Mouse (Mus musculus) limb, embryonic 15.5 days (tissue): ENCODE data around the gene Lix1l. TPM values are rescaled to one million over a fixed set of nuclear protein-coding genes. Genes with fewer than 3 reads are reported as not detected.
"Not testable (repeated sequence)": the region's sequence is repeated elsewhere in the genome, so short reads cannot be mapped to it uniquely, and the experiment has no call there.

ENCODE experiments used
- ATAC-seq: fragments of 200-750 bp; cut with Nextera tagmentation; 2 replicates; pipeline ENCODE4 v1.8.0; 2017; ENCODE audit warnings: low read depth, moderate TSS enrichment; ENCODE audit not compliant: insufficient number of reproducible peaks, low FRiP score, low TSS enrichment
- H3K27ac ChIP-seq: fragments of 300-500 bp; sonication (generic); 2 replicates; pipeline ENCODE4 v1.5.1; 2015; ENCODE audit warnings: moderate library complexity, mild to moderate bottlenecking, inconsistent platforms
- H3K27me3 ChIP-seq: fragments of 300-500 bp; sonication (generic); 2 replicates; pipeline ENCODE4 v1.6.1; 2015; ENCODE audit warnings: inconsistent platforms
- H3K36me3 ChIP-seq: fragments of 300-500 bp; sonication (generic); 2 replicates; pipeline ENCODE4 v1.6.1; 2015; ENCODE audit warnings: inconsistent platforms
- H3K4me1 ChIP-seq: fragments of 300-500 bp; sonication (generic); 2 replicates; pipeline ENCODE4 v1.6.1; 2015; ENCODE audit warnings: inconsistent platforms
- H3K4me2 ChIP-seq: fragments of 300-500 bp; sonication (generic); 2 replicates; pipeline ENCODE4 v1.6.1; 2015; ENCODE audit warnings: mild to moderate bottlenecking, inconsistent platforms
- H3K4me3 ChIP-seq: fragments of 300-500 bp; sonication (generic); 2 replicates; pipeline ENCODE4 v1.5.1; 2015; ENCODE audit warnings: mild to moderate bottlenecking, inconsistent platforms
- H3K9ac ChIP-seq: fragments of 300-500 bp; sonication (generic); 2 replicates; pipeline ENCODE4 v1.6.1; 2015; ENCODE audit warnings: inconsistent platforms
- H3K9me3 ChIP-seq: fragments of 300-500 bp; sonication (generic); 2 replicates; pipeline ENCODE4 v1.6.1; 2016; ENCODE audit warnings: inconsistent platforms
- WGBS: fragments of 180-500 bp; shearing (Covaris S2); methylation state at CpG from one replicate; pipeline ENCODE4 v1.1.7; 2015; 5-methylcytosine and 5-hydroxymethylcytosine counted together
- polyA plus RNA-seq: library from polyadenylated mRNA; unstranded; fragments of >200 nt; fragmentation: Nextera tagmentation; extraction: Ambion mirVana; gene quantifications from 2 replicates; pipeline ENCODE4 v1.2.1, GENCODE M21; 2015

Lix1l gene
- polyA plus RNA-seq, 1 experiment from 2014 or later, result 9.4 TPM

GRCm38 (mm10) chr3:96647365-96647764 is 46.4 kb downstream of the Lix1l start:
- Histone ChIP-seq H3K36me3 (peaks cover 44% of the 10 kb centered on the region), H3K27ac (no peak overlapping the region), H3K9ac (no peak overlapping the region), H3K4me3 (no peak overlapping the region), H3K4me1 (0 out of 2 replicates have a peak, but pooled peaks cover 4% of the 10 kb centered on the region), H3K27me3 (no peaks in the 10 kb centered on the region), H3K4me2 (no peak overlapping the region), H3K9me3 (no peaks in the 10 kb centered on the region)
- WGBS, result 87% methylated on average over 3 of the region's 3 CpGs
- no peak for ATAC-seq

DNA sequence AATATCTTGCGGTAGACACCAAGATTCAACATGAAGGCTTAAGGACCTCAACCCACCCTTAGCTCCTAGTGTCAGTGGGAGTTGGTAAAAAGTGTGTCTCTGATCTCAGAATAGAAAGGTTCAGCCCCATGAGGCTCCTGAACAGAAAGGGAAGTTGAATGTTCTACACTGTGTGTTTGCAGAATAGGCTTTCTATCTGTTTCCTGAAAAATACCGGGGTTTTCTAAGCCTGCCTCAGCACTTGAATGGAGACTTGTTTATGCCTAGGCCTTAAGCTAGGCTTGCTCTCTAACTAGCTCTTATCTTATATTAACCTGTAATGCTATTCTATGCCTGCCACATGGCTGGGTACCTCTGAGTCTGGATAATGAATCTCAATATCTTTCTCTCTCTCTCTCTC is 60.0 kb downstream of the Lix1l start:
- no peaks in the 10 kb centered on the region for H3K27me3 ChIP-seq
- no peaks in the 10 kb centered on the region for H3K9me3 ChIP-seq
- no peak for ATAC-seq
- H3K36me3 ChIP-seq, result peaks cover 23% of the 10 kb centered on the region; the same call in 1 of the 2 replicates
- no peak overlapping the region for H3K27ac ChIP-seq
- peaks cover 19% of the 10 kb centered on the region for H3K4me1 ChIP-seq
- H3K4me2 ChIP-seq, result no peak overlapping the region
- no peak overlapping the region for H3K4me3 ChIP-seq
- 81% methylated on average over 2 of the region's 2 CpGs for WGBS
- no peak overlapping the region for H3K9ac ChIP-seq

DNA sequence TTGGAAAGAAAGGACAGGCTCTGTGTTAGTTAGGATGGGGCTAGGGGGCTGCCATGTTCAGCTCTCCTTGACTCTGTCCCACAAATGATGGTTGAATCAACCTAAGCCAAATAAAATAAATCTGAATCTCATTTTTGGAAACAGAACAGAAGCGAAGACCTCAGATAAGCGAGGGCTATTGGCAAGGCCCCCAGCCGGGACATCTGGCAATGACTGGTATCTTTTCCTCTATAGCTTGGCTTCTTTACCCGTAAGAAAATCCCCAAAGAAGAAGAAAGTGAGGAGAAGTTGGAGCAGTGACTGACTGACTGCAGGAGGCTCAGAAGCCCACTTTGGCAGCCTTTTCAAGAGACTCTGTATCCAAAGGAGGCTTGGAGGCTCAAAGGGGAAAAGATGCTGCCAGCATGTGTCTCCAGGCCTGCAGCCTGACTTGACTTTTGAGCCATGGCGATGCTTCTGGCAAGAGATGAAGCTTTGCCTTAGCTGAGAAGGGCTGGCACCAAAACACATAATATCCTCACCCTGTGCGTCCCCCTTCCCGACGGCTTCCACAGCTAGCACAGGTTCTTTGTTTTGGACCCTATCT is 61.9 kb downstream of the Lix1l start:
- H3K4me2 ChIP-seq, result peak overlapping the region; percentile 49
- peaks cover 6% of the 10 kb centered on the region; the same call in 1 of the 2 replicates for H3K36me3 ChIP-seq
- 32% methylated on average over 8 of the region's 8 CpGs for WGBS
- ATAC-seq, result no peak
- no peaks in the 10 kb centered on the region for H3K9me3 ChIP-seq
- H3K4me3 ChIP-seq, result peak overlapping the region; percentile 12; the same call in 1 of the 2 replicates
- no peak overlapping the region for H3K9ac ChIP-seq
- H3K27ac ChIP-seq, result peak overlapping the region; percentile 90
- peaks cover 19% of the 10 kb centered on the region for H3K4me1 ChIP-seq
- no peaks in the 10 kb centered on the region for H3K27me3 ChIP-seq

- ATAC-seq, result peak; percentile 91
- H3K4me1 ChIP-seq, result peaks cover 19% of the 10 kb centered on the region
- 5% methylated on average over 18 of the region's 18 CpGs for WGBS
- H3K9ac ChIP-seq, result no peak overlapping the region
- peak overlapping the region; percentile 49 for H3K4me2 ChIP-seq
- H3K4me3 ChIP-seq, result peak overlapping the region; percentile 30
- H3K36me3 ChIP-seq, result peaks cover 3% of the 10 kb centered on the region; the same call in 1 of the 2 replicates
- H3K27ac ChIP-seq, result peak overlapping the region; percentile 90
- no peaks in the 10 kb centered on the region for H3K27me3 ChIP-seq
- H3K9me3 ChIP-seq, result no peaks in the 10 kb centered on the region
These were observed 62.7 kb downstream of the Lix1l start for GRCm38 (mm10) chr3:96663432-96664239.

DNA sequence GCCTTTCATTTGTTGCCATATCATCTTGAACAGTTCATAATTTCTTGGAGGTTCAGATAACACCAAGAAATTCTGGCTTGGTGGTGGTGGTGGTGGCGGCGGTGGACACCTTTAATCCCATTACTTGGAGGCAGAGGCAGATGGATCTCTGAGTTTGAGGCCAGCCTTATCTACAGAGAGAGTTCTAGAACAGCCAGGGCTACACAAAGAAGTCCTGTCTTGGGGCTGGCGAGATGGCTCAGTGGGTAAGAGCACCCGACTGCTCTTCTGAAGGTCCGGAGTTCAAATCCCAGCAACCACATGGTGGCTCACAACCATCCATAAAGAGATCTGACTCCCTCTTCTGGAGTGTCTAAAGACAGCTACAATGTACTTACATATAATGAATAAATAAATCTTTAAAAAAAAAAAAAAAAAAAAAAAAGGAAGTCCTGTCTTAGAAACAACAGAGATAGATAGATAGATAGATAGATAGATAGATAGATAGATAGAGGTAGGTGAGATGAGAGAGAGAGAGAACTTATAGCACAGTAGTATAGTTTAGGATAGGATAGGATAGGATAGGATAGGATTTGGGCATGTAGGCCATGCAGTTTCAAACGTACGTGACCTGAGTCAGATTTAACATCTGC is 64.9 kb downstream of the Lix1l start:
- not testable (repeated sequence) for H3K9ac ChIP-seq, H3K27ac ChIP-seq, ATAC-seq, H3K9me3 ChIP-seq, H3K36me3 ChIP-seq, H3K27me3 ChIP-seq, H3K4me2 ChIP-seq, H3K4me3 ChIP-seq
- H3K4me1 ChIP-seq, result peaks cover 26% of the 10 kb centered on the region
- 89% methylated on average over 7 of the region's 7 CpGs for WGBS

DNA sequence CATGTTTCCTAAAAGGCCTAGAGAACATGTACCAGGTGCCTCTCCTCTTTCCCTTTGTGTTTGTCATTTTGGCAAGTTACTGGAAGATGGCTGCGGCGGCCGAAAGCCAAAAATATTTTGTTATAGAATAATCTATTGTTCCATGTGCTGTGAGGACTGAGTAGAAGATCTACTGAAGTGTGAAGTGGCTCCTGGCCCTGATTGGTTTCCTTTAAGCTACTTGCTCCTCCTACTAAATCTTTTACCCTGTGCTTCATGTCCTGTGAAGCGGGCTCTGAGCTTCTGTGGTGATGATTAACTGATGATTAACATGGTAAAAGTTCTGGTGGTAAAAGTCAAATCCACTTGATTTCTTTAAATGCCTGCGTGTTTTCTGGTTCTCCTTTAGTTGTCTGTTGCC is 66.0 kb downstream of the Lix1l start:
- H3K4me2 ChIP-seq, result no peak overlapping the region
- no peak overlapping the region for H3K9ac ChIP-seq
- H3K36me3 ChIP-seq, result no peaks in the 10 kb centered on the region
- no peak for ATAC-seq
- H3K27ac ChIP-seq, result no peak overlapping the region
- peaks cover 28% of the 10 kb centered on the region for H3K4me1 ChIP-seq
- no peaks in the 10 kb centered on the region for H3K9me3 ChIP-seq
- 90% methylated on average over 5 of the region's 5 CpGs for WGBS
- H3K27me3 ChIP-seq, result no peaks in the 10 kb centered on the region
- no peak overlapping the region for H3K4me3 ChIP-seq

GRCm38 (mm10) chr3:96667316-96667715 is 66.4 kb downstream of the Lix1l start:
- Histone ChIP-seq H3K36me3 (no peaks in the 10 kb centered on the region), H3K27ac (no peak overlapping the region), H3K4me1 (peaks cover 27% of the 10 kb centered on the region), H3K9ac (no peak overlapping the region), H3K9me3 (no peaks in the 10 kb centered on the region), H3K27me3 (no peaks in the 10 kb centered on the region), H3K4me3 (no peak overlapping the region), H3K4me2 (no peak overlapping the region)
- ATAC-seq, result no peak
- 32% methylated on average over 1 of the region's 1 CpGs for WGBS

DNA sequence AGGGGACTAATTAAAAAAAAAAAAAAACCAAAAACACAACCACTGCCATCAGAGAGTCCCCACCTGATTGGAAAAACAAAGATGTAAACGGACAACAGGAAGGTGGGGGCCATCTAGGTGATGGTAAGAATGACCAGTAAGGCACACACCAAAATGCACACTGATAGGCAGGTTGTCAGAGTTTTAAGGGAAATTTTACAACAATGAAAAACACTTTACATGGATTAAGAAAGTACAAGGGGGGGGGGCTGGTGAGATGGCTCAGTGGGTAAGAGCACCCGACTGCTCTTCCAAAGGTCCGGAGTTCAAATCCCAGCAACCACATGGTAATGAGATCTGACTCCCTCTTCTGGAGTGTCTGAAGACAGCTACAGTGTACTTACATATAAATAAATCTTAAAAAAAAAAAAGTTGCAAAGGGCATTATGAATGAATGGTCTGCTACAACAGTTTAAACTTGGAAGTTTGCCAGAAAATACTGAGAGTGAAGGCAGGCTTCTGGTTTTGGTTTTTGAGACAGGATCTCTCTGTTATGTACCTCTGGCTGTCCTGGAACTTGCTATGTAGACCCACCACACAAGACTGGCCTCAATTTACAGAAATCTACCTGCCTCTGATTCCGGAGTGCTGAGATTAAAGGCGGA is 67.6 kb downstream of the Lix1l start:
- Histone ChIP-seq H3K4me3 (no peak overlapping the region), H3K9me3 (no peaks in the 10 kb centered on the region), H3K36me3 (no peaks in the 10 kb centered on the region), H3K4me2 (no peak overlapping the region), H3K9ac (no peak overlapping the region), H3K27ac (no peak overlapping the region), H3K4me1 (peaks cover 18% of the 10 kb centered on the region), H3K27me3 (no peaks in the 10 kb centered on the region)
- no peak for ATAC-seq
- WGBS, result 92% methylated on average over 5 of the region's 5 CpGs

DNA sequence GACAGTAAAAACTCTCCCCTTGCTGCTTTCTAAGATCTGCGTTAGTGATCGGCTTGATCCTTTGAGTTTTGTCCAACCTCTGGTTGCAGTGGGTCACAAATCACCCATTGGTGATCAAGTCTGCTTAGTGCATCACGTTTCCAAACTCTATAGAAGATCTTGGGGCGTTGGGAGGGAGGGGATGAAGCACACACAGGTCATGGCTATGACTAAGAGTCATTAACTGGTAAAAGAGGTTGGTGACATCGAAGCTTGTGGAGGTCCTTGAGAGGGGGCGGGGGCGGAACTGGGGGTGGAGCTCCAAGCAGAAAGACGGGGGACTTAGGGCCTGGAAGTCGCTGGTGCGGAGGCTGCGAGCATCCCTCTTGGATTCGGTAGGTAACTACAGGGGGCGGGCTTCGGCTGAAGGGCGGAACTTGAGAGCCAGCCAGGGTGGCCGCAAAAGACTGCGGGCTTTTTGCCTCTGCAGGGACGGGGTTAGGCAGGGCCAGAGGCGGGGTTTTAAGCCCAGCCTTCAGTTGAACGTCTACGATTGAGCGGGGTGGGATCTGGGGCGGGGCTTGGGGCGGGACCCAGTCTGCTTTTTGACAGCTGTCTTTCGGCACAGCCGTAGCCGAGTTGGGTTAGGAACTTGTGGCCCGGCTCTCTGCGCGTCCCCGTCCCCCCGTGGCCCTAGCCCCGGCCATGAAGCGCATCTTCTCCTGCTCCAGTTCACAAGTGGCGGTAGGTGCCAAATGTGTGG is 68.9 kb downstream of the Lix1l start, which contains the start of gene Ankrd35:
Ankrd35 (plus strand) TSS at position 405 of the 742 bp plus-strand sequence.
- peak; percentile 92 for ATAC-seq
- H3K27me3 ChIP-seq, result no peaks in the 10 kb centered on the region
- peaks cover 13% of the 10 kb centered on the region for H3K4me1 ChIP-seq
- no peaks in the 10 kb centered on the region for H3K36me3 ChIP-seq
- peak within 1 kb of the TSS; percentile 87 for H3K4me2 ChIP-seq
- no peaks in the 10 kb centered on the region for H3K9me3 ChIP-seq
- H3K27ac ChIP-seq, result no peak within 1 kb of the TSS
- H3K4me3 ChIP-seq, result peak within 1 kb of the TSS; percentile 46
- no peak within 1 kb of the TSS for H3K9ac ChIP-seq
- 4% methylated on average over 34 of the region's 35 CpGs for WGBS

- no peak overlapping the region for H3K27ac ChIP-seq
- 93% methylated on average over 5 of the region's 5 CpGs for whole genome bisulfite sequencing
- H3K4me1 ChIP-seq, result peaks cover 19% of the 10 kb centered on the region
- H3K36me3 ChIP-seq, result no peaks in the 10 kb centered on the region
- ATAC-seq, result no peak
- no peak overlapping the region for H3K9ac ChIP-seq
- H3K27me3 ChIP-seq, result no peaks in the 10 kb centered on the region
- H3K4me3 ChIP-seq, result no peak overlapping the region
- no peak overlapping the region for H3K4me2 ChIP-seq
- H3K9me3 ChIP-seq, result no peaks in the 10 kb centered on the region
These were observed 70.6 kb downstream of the Lix1l start for GRCm38 (mm10) chr3:96671519-96671918.

GRCm38 (mm10) chr3:96673514-96673913 is 72.6 kb downstream of the Lix1l start:
- no peak overlapping the region for H3K4me2 ChIP-seq
- H3K36me3 ChIP-seq, result no peaks in the 10 kb centered on the region
- no peak for ATAC-seq
- 61% methylated on average over 4 of the region's 4 CpGs for WGBS
- H3K4me3 ChIP-seq, result no peak overlapping the region
- no peaks in the 10 kb centered on the region for H3K27me3 ChIP-seq
- H3K9ac ChIP-seq, result no peak overlapping the region
- no peaks in the 10 kb centered on the region for H3K9me3 ChIP-seq
- H3K4me1 ChIP-seq, result peaks cover 19% of the 10 kb centered on the region
- H3K27ac ChIP-seq, result no peak overlapping the region
